Mouse (Mus musculus) gastrocnemius, postnatal 4 days (tissue): ENCODE measurements around the gene Csta1. TPM values are rescaled to one million over a fixed set of nuclear protein-coding genes. Genes with fewer than 3 reads are reported as not detected.
"Not testable (repeated sequence)": the region's sequence is repeated elsewhere in the genome, so short reads cannot be mapped to it uniquely, and the experiment has no call there.

Experiments used
- DNase-seq, 2 experiments: peaks; one replicate each; pipeline ENCODE4 v3.0.0; 2021 to 2022; ENCODE audit warnings: low spot score in 2 of 2, mixed read lengths in 2 of 2
- long read RNA-seq, 2 experiments: library from polyadenylated mRNA; stranded (forward); transcript quantifications; one replicate each; pipeline ENCODE4 v2.0.0; 2021
- total RNA-seq, 2 experiments: library from RNA; stranded (reverse); gene quantifications; 2 replicates each; pipeline ENCODE4 v1.2.3; 2021

Gene Csta1
- not detected for total RNA-seq
- long read RNA-seq, experiment 1, partial matches to known transcripts = 0 of 1 reads
- long read RNA-seq, experiment 1, other reads (novel, unspliced or antisense) = 0 of 1 reads
- long read RNA-seq, experiment 2 = 0 reads

DNA sequence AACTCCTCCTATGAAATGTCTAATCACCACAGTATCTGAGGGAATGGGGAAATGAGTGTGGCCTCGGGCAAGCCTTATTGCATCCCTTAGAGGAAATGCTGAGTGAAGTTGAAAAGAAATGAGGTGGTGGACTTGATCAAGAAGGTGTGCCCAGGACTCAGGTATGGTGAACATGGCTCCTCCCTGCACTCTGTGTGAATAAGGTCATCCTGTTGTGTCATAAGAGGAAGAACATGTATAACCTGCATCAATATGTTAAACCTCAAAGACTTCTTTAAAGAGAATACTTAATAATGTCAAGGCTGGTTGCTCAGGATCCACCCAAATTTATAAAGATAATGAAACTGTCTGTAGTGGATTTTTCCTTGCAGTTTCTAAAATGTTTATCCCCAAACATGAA lies at the start of gene Csta1:
TSS of gene Csta1 (minus strand) at position 101 of the 400 bp plus-strand sequence.
- no peak for DNase-seq

DNA sequence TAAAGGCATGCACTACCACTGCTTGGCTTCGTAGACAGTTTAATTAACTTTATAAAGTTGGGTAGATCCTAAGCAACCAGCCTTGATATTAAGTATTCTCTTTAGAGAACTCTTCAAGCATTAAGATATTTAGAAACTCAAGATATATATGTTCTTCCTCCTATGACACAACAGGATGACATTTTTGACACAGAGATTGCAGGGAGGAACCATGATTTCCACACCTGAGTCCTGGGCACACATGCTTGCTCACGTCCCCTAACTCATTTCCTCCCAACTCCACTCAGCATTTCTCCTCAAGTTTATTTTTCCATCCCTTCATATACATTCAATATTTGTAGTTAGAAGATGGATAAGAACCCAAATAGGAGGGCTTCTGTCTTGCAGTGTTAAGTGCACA lies 48.9 kb upstream of the Csta1 start:
- DNase-seq = no peak

DNA sequence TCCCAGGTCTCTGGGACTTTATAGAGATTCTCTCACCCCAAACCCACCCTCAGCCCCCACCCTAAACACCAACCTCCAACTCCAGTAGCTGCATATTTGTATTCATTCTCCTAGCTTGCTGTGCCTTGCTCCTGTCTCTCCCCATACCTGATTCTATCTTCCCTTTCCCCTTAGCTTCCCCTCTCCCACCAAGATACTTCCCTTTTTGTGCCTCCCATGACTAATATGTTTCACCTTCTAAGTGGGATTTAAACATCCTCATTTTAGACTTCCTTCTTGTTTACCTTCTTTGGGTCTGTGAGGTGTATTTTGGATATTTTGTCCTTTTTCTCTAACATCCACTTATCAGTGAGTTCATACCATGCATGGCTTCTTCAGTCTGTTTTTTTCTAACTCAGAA lies 45.1 kb upstream of the Csta1 start:
- no peak for DNase-seq

DNA sequence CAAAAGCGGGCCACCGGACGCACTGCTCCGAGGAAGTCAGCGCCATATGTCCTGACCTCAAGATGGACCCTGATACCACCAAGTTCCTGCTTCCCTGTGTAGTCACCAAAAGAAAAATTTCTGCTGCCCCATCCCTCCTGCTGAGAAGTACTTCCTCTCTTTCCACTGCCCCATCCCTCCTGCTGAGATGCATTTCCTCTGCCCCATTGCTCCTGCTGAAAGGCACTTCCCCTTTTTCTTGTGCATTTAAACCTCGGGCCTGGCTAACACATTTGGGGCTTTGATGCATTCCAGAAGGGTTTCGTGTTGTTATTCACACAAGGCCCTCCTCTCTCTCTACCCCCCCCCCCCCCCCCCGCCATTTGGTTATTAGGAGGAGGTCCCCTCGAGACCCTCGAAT lies 36.8 kb upstream of the Csta1 start:
- DNase-seq = not testable (repeated sequence)

DNA sequence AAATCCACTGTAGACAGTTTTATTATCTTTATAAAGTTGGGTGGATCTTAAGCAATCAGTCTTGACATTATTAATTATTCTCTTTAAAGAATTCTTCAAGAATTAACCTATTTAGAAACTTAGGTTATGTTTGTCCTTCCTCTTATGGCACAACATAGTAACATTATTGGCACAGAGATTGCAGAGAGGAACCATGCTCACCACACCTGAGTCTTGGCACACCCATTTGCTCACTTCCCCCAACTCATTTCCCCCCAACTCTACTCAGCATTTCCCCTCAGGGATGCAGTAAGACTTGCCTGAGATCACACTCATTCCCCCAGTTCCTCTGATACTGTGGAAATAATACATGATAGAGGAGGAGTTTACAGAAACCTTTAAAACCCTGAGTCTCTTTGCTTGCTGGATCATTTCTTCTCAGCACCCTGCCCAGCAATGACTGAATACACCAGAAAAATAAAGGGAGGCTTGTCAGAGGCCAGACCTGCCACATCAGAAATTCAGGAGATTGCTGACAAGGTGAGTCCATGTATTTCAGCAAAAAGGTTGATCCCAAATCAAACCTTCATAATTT lies 25.4 kb upstream of the Csta1 start, which contains the start of gene Stfa2l1:
TSS of gene Stfa2l1 (plus strand) at position 410 of the 574 bp plus-strand sequence.
- DNase-seq = no peak

DNA sequence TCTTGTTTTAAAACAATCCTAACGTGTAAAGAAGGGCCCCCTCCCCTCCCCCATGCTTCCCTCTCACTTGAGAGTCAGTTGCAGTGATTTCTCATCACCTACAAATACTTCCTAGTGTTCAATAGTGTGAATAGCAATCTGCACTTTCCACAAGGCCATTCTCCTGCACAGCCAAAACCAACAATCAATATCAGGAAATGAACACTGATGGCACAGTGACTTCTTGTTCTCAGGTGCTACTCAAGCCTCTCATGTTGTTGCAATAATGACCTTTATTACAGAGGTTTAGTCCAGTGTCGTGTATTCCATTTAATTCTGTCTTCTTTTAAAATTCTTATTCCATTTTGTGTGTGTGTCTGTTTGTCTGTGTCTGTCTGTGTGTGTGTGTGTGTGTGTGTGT lies 7.2 kb upstream of the Csta1 start:
- DNase-seq = no peak

DNA sequence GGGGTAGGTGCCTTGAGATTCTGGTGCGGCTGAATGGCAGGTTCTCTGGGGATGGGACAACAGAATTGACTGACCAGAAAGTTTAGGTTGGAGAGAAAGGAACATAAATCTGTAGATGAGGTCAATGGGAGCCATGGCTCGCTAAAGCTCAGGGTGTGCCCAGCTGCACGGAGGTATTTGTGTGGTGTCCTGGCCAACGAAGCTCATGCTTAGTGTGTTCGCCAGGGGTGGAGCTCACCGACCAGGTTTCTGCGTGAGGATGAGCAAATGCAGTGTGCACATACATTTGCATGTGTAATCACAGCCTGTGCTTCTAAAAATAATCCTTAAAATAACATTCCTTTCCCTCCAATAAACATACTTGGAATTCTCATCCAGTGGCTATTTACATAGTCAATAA lies 2.9 kb downstream of the Csta1 start:
- no peak for DNase-seq

DNA sequence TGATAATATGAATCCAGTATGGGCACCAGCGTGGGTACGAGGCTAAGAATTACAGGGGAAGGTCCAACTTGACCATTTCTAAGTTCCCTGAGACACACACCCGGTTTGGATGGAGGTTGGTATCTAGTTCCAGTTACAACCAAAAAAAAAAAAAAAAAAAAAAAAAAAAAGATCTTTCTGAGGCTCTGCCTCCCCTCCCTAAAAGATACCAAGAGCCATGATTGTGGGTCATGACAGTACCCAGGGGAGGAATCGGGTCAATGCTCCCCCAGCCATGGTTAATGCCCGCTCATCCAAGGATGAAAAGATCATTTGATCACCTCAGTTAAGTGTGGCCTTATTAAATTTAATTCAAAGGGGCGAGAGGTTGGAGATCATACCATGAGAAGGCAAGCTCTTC lies 15.3 kb downstream of the Csta1 start:
- DNase-seq = not testable (repeated sequence)

DNA sequence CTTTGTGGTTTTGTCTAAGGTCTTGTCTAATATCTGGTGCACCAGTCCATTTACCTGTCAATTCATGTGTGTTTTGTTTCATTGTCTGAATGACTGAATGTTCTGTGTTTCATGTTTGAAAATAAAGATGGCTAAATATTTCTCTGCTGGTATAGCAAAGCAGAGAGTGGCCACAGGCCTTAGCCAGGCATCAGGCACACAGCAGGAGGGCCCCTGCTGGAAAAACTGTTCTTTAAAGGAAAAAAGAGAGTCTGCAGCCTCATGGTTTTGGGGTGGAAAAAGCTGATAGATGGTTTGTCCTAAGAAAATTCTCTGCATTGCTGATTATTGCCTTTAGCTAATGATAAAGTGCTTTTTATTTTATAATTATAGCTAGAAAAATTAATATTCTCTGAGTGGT lies 19.6 kb downstream of the Csta1 start:
- not testable (repeated sequence) for DNase-seq

DNA sequence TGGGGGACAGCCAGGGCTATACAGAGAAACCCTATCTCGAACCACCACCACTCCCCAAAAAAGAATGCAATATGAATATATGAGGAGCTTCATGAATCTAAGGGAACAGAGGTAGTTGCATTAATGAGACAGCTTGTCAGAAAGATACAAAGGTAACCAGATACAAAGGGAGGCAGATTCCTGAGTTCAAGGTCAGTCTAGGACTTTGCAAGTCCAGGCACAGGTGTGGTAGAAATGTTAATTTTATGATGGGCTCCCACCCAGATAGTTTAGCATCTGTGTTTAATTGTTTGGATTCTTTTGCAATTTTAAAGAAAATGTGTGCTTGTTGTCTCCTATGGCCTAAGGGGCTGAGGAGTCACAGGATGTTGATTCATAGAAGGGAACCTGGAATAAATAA lies 28.8 kb downstream of the Csta1 start:
- no peak for DNase-seq

DNA sequence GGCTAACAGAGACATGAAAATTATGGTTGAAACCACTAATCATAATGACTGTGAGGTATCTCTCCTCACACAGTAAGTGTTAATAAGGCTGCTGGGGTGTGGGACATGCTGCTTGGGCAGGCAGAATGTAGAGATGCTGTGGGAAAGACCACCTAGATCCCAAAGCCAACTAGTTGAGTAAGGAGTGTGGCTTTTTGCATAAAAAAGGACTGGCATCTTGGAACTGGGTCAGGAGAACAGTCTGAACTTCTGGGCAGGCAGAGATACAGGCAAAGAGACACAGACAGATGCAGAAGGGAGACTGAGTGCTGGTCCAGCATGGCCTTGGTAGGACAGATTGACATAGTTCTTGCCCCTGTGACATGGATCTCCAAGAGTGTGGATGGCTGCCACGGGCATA lies 29.5 kb downstream of the Csta1 start:
- DNase-seq = no peak

DNA sequence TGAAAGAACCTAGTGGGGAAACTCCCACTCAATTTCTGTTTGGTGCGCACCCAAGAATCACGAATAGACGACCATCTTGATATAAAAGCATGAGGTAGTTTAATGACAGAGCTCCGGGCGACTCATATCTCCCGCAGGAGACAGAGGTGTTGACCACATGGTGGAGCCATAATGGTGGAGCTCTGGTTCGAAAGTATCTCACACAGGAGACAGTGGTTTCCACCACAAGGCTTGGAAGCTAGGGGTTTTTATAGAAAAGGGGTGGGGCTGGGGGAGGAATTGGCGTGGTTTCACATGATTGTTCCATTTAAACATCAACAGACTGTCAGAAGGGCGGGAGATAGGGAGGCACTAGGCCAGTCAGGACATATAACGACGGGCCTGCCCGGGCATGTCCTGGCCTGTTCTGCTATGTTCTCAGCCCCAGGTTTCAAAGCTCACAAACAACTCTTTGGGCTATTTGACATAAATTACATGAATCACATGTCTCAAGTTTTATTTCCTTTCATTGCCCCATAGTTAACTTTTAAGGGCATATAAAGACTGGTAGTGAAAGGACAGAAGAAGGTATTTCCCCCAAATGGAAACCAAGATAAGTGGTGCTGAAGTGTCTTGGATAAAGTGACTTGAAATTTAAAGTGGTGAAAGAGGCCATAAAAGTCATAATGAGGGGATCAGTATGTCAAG lies 33.1 kb downstream of the Csta1 start:
- DNase-seq = not testable (repeated sequence)

DNA sequence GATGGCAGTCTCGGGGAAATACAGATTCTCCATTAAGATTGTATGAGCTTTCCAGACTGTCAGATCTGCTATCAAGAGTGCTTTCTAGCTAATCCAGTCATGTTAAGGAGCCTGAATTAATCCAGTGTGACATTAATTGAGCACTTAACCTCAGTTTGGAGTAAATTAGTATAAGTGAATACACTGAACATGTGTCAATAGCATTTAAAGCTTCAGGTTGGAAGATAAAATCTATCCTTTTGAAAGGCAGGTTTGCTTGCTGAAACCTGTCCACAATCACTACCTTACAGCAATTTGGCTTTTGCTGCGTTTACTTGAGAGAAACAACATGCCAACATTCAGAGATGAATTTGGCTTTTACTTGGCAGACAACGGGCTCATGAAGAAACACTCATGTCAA lies 37.0 kb downstream of the Csta1 start:
- DNase-seq = no peak

DNA sequence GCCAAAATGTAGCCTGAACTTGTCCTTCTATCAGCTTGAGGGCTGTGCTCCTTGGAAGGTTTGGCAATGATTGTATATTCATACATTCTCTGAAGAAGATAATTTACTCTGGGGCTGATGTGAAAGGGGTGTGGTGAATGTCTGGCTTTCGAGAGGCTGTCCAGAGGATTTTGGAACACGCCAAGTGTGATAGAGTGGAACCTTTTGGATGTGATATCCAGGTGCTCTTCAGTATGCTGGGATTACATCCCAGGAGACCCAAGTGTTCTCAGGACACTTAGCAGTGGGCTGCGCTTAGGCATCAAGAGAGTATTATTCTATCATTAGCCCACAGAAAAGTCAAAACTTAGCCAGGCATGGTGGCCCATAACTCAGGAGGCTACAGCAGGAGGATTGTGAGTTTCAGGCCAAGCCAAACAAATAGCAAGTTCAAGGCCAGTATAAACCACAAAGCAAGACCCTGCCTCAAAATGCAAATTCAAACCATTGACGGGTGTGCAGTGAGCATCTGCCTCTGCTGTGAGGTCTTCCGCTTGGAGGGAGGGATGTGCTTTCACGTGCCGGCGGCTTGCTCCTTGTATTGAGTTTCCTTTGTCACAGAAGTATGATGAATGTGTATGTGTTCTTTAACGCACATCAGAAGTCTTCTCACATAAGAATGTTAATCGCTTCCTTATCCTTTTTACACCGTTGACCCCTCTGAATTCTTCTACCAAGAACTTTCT lies 40.1 kb downstream of the Csta1 start:
- DNase-seq = no peak

DNA sequence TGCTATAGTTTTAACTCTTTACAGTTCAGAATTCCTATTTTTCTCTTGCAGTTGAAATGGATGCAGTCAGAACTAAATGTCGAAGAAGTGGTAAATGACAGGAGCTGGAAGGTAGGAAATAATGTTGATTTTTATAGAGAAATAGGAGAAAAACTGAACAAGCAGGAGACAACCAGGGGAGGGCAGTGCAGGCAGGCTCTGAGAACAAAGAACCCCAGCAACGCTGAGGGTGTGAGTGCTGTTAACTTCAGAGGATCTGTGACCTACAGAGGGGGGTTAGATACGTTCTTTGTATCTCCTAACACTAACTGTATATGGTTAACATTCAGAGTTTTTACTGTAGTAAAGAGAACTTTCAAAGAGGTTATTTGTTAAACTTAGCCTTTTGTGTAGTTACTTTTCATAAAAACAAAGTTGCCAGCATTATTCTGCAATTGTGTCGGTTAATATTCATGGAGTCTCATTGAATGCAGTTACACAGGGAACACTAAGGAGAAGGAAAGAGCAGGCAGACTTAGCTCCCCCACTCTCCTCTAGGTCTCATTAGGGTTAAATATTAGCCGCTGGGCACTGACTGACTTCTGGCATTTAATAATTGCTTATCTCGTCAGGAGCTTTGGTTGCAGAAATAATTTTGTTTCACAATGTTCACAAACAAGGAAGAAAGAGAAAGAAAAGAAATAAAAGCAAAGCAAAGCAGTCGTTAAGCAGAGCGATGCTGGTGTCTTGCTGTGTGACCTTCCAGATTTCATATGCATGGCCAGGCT lies 41.0 kb downstream of the Csta1 start:
- DNase-seq = no peak

DNA sequence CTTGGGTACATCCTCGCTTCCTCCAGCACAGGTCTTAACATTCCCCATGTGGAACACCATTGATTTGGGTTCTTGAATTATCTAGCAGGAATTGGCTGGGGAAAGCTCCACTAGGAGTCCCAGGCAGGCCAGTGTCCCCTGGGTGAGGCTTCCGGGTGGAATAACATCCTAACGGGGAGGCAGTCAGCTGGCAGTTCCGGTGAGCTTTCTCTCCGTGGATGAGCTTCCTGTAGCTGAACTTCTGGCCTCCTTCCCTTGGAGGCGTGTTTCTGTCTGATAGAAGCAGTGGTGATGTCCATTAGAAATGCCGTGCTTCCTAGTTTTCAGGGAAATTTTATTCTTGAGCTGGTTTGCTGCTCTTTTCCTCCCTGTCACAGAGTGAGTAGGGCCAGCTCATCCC lies 42.0 kb downstream of the Csta1 start:
- no peak for DNase-seq

DNA sequence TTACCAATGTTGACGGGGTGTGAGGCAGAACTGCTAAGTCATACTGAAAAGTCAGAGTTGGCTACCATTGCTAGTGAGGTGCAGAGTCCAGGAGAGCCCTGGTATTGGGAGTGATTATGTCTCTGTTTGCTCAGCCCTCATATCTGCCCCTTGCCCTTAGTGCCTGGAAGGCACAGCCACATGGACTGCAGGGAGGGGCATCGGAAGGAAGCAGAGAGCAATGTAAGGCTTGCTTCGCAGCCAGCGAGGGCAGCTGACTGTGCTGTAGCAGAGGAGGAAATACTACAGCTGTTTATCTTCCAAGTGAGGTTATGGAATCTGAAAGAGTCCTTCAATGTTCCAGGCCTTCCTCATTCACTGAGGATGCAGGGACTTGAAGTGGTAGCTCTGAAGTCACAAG lies 43.2 kb downstream of the Csta1 start:
- no peak for DNase-seq

DNA sequence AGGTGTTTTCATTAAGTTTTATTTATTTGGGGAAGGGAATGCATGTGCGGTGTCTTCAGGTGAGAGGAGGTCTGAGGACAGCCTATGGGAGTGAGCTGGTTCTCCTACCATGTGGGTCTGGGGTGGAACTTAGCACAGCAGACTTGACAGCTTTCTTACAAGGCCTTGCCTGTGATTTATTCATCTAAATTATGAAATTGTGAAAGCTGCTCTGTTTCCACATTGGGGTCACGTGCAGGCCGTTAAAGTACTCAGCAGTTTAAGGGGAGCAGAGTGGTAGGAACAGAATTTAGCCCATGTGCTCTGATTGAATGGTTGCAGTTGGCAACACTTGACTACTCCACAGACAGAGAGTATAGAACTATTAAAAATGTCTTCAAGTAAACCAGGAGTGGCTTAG lies 51.1 kb downstream of the Csta1 start:
- DNase-seq = no peak

DNA sequence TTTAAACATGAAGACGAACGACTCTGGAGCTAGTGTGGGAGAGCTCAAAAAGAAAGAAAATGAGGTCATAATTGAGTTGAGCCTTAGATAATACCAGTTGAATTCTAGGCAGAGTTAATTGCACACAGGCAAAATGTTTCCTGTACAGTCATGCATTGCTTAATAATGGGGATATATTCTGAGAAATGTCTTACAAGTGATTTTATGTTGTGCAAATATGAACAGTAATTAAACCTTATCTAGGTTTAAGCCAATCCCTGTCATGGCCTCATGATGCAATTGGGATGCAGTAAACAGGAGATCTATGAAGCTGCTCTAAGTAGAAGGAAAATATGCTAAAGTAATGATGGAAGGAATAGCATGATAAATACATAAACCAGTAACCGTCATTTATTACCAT lies 56.3 kb downstream of the Csta1 start:
- DNase-seq = no peak

DNA sequence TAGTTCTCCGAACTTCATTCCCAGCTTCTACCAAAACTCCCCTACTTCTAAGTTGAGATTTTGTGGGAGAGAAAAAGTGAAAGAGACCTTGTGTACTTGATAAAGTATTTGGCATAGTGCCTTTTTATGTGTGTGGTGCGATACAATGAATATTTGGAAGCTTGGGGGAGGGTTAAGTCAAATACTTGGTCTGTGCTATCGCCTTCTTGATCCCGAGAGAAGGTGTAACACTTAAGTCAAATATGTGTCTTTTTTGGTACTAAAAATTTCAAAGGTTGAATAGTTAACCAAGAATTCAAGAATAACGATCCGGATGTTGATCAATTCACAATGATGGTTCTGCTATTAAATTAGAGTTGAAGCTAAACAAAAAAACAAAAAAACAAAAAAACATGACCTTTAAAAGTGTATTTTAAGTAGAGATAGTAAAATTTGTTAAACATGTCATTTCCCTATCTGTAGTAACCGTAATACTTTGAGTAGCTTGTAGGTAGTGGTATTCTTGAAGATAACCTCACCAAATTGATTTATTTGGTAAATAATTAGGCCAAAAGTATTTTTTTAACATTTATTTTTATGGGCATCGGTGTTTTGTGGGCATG lies 58.5 kb downstream of the Csta1 start:
- DNase-seq = no peak
